Mouse (Mus musculus): ENCODE measurements around the gene P2ry4.

GRCm38 (mm10) chrX:100594791-100595190 is at the start of gene P2ry4:
- no peak for TF ChIP-seq CTCF (IDR thresholded peaks at IDR 0.05; ENCODE audit: insufficient read depth, low read length)
- no peak for TF ChIP-seq POLR2A (IDR thresholded peaks at IDR 0.05; ENCODE audit: borderline replicate concordance, extremely low read depth, low read depth, low read length)

Measured in lung, adult 2 months (tissue).